Mouse (Mus musculus) lung, embryonic 15.5 days (tissue): ENCODE measurements at regions not wholly inside any gene's neighbourhood (a gene's known extent, or its start where the extent isn't known, plus 50 kb on each side); places are given as distances from the start of the nearest gene placed in this dataset.
A peak's percentile ranks its signal among the peaks of the same experiment; 100 is the strongest.

Source experiments
- ATAC-seq: fragments of 200-750 bp; cut with Nextera tagmentation; 2 replicates; pipeline ENCODE4 v1.8.0; 2017; ENCODE audit warnings: moderate number of reproducible peaks, borderline replicate concordance; ENCODE audit not compliant: low FRiP score, low TSS enrichment; ENCODE audit errors: extremely low read depth
- H3K27ac ChIP-seq: fragments of 300-500 bp; sonication (generic); 2 replicates; pipeline ENCODE4 v1.5.1; 2015; ENCODE audit warnings: moderate library complexity, mild to moderate bottlenecking, inconsistent platforms
- H3K27me3 ChIP-seq: fragments of 300-500 bp; sonication (generic); 2 replicates; pipeline ENCODE4 v1.6.1; 2015; ENCODE audit warnings: inconsistent platforms
- H3K36me3 ChIP-seq: fragments of 300-500 bp; sonication (generic); 2 replicates; pipeline ENCODE4 v1.6.1; 2015; ENCODE audit warnings: inconsistent platforms
- H3K4me1 ChIP-seq: fragments of 300-500 bp; sonication (generic); 2 replicates; pipeline ENCODE4 v1.6.1; 2015; ENCODE audit warnings: inconsistent platforms
- H3K4me2 ChIP-seq: fragments of 300-500 bp; sonication (generic); 2 replicates; pipeline ENCODE4 v1.6.1; 2015; ENCODE audit warnings: inconsistent platforms, mild to moderate bottlenecking, moderate library complexity
- H3K4me3 ChIP-seq: fragments of 300-500 bp; sonication (generic); 2 replicates; pipeline ENCODE4 v1.5.1; 2015; ENCODE audit warnings: mild to moderate bottlenecking, inconsistent platforms
- H3K9ac ChIP-seq: fragments of 300-500 bp; sonication (generic); 2 replicates; pipeline ENCODE4 v1.6.1; 2015; ENCODE audit warnings: inconsistent platforms
- H3K9me3 ChIP-seq: fragments of 300-500 bp; sonication (generic); 2 replicates; pipeline ENCODE4 v1.6.1; 2016; ENCODE audit warnings: inconsistent platforms
- WGBS: fragments of 180-500 bp; shearing (Covaris S2); methylation state at CpG from one replicate; pipeline ENCODE4 v1.1.7; 2015; 5-methylcytosine and 5-hydroxymethylcytosine counted together

GRCm38 (mm10) chr9:33800250-33800649 lies 685.4 kb upstream of the Kirrel3 start:
- Histone ChIP-seq H3K27ac (no peak overlapping the region), H3K36me3 (no peaks in the 10 kb centered on the region), H3K4me3 (no peak overlapping the region), H3K9ac (no peak overlapping the region), H3K4me1 (no peaks in the 10 kb centered on the region), H3K27me3 (no peaks in the 10 kb centered on the region), H3K9me3 (no peaks in the 10 kb centered on the region), H3K4me2 (no peak overlapping the region)
- 60% methylated on average over 6 of the region's 6 CpGs for WGBS
- no peak for ATAC-seq

- Histone ChIP-seq H3K9me3 (no peaks in the 10 kb centered on the region), H3K27me3 (no peaks in the 10 kb centered on the region), H3K4me3 (no peak overlapping the region), H3K4me2 (no peak overlapping the region), H3K27ac (no peak overlapping the region), H3K9ac (no peak overlapping the region), H3K4me1 (no peaks in the 10 kb centered on the region), H3K36me3 (no peaks in the 10 kb centered on the region)
- WGBS = 26% methylated on average over 1 of the region's 1 CpGs
- ATAC-seq = no peak
These were observed 684.9 kb upstream of the Kirrel3 start for GRCm38 (mm10) chr9:33800763-33801162.

GRCm38 (mm10) chr9:33814739-33815368 lies 670.8 kb upstream of the Kirrel3 start:
- Histone ChIP-seq H3K4me3 (no peak overlapping the region), H3K36me3 (no peaks in the 10 kb centered on the region), H3K27me3 (no peaks in the 10 kb centered on the region), H3K9me3 (no peaks in the 10 kb centered on the region), H3K27ac (no peak overlapping the region), H3K9ac (no peak overlapping the region), H3K4me2 (no peak overlapping the region), H3K4me1 (no peaks in the 10 kb centered on the region)
- 66% methylated on average over 5 of the region's 5 CpGs for WGBS
- no peak for ATAC-seq

- H3K9me3 ChIP-seq = no peaks in the 10 kb centered on the region
- 53% methylated on average over 9 of the region's 9 CpGs for WGBS
- H3K4me3 ChIP-seq = no peak overlapping the region
- no peak for ATAC-seq
- no peak overlapping the region for H3K27ac ChIP-seq
- no peak overlapping the region for H3K9ac ChIP-seq
- H3K4me2 ChIP-seq = no peak overlapping the region
- H3K4me1 ChIP-seq = no peaks in the 10 kb centered on the region
- H3K36me3 ChIP-seq = no peaks in the 10 kb centered on the region
- H3K27me3 ChIP-seq = no peaks in the 10 kb centered on the region
These were observed 662.9 kb upstream of the Kirrel3 start for GRCm38 (mm10) chr9:33822574-33823394.

- H3K4me1 ChIP-seq = no peaks in the 10 kb centered on the region
- no peaks in the 10 kb centered on the region for H3K27me3 ChIP-seq
- H3K36me3 ChIP-seq = no peaks in the 10 kb centered on the region
- H3K9ac ChIP-seq = no peak overlapping the region
- H3K9me3 ChIP-seq = no peaks in the 10 kb centered on the region
- no peak overlapping the region for H3K4me3 ChIP-seq
- H3K27ac ChIP-seq = no peak overlapping the region
- no peak for ATAC-seq
- 72% methylated on average over 4 of the region's 4 CpGs for whole genome bisulfite sequencing
- no peak overlapping the region for H3K4me2 ChIP-seq
These were observed 659.6 kb upstream of the Kirrel3 start for GRCm38 (mm10) chr9:33826116-33826515.

GRCm38 (mm10) chr9:33827409-33827808 lies 658.3 kb upstream of the Kirrel3 start:
- ATAC-seq = no peak
- H3K27me3 ChIP-seq = no peaks in the 10 kb centered on the region
- WGBS = 66% methylated on average over 2 of the region's 2 CpGs

GRCm38 (mm10) chr9:33837666-33838380 lies 647.9 kb upstream of the Kirrel3 start:
- H3K4me3 ChIP-seq = no peak overlapping the region
- H3K4me2 ChIP-seq = no peak overlapping the region
- no peaks in the 10 kb centered on the region for H3K27me3 ChIP-seq
- 59% methylated on average over 1 of the region's 1 CpGs for WGBS
- ATAC-seq = no peak
- no peaks in the 10 kb centered on the region for H3K36me3 ChIP-seq
- H3K27ac ChIP-seq = no peak overlapping the region
- no peak overlapping the region for H3K9ac ChIP-seq
- H3K9me3 ChIP-seq = no peaks in the 10 kb centered on the region
- no peaks in the 10 kb centered on the region for H3K4me1 ChIP-seq

More at GRCm38 (mm10) chr9:33827409-33827808, 658.3 kb upstream of the Kirrel3 start:
- Histone ChIP-seq H3K9ac (no peak overlapping the region), H3K9me3 (no peaks in the 10 kb centered on the region), H3K4me1 (no peaks in the 10 kb centered on the region), H3K36me3 (no peaks in the 10 kb centered on the region), H3K27ac (no peak overlapping the region), H3K4me2 (no peak overlapping the region), H3K4me3 (no peak overlapping the region)

GRCm38 (mm10) chr9:33849623-33850022 lies 636.1 kb upstream of the Kirrel3 start:
- H3K9ac ChIP-seq = no peak overlapping the region
- no peak for ATAC-seq
- 80% methylated on average over 5 of the region's 5 CpGs for WGBS
- no peaks in the 10 kb centered on the region for H3K36me3 ChIP-seq
- no peak overlapping the region for H3K4me2 ChIP-seq
- peaks cover 30% of the 10 kb centered on the region for H3K27me3 ChIP-seq
- no peaks in the 10 kb centered on the region for H3K4me1 ChIP-seq
- H3K9me3 ChIP-seq = no peaks in the 10 kb centered on the region
- no peak overlapping the region for H3K27ac ChIP-seq
- H3K4me3 ChIP-seq = no peak overlapping the region

- 66% methylated on average over 7 of the region's 7 CpGs for WGBS
These were observed 635.7 kb upstream of the Kirrel3 start for GRCm38 (mm10) chr9:33850024-33850423.

GRCm38 (mm10) chr9:33850993-33851392 lies 634.7 kb upstream of the Kirrel3 start:
- H3K9ac ChIP-seq = no peak overlapping the region
- no peak overlapping the region for H3K4me2 ChIP-seq
- no peaks in the 10 kb centered on the region for H3K4me1 ChIP-seq
- H3K4me3 ChIP-seq = no peak overlapping the region
- H3K27me3 ChIP-seq = peaks cover 38% of the 10 kb centered on the region
- H3K9me3 ChIP-seq = no peaks in the 10 kb centered on the region
- ATAC-seq = peak; percentile 52; the same call in 1 of the 2 replicates
- H3K27ac ChIP-seq = no peak overlapping the region
- H3K36me3 ChIP-seq = no peaks in the 10 kb centered on the region

More at GRCm38 (mm10) chr9:33850024-33850423, 635.7 kb upstream of the Kirrel3 start:
- Histone ChIP-seq H3K4me3 (no peak overlapping the region), H3K36me3 (no peaks in the 10 kb centered on the region), H3K9me3 (no peaks in the 10 kb centered on the region), H3K4me1 (no peaks in the 10 kb centered on the region), H3K27me3 (peaks cover 34% of the 10 kb centered on the region), H3K27ac (no peak overlapping the region), H3K4me2 (no peak overlapping the region), H3K9ac (no peak overlapping the region)
- ATAC-seq = no peak

- H3K36me3 ChIP-seq = no peaks in the 10 kb centered on the region
- WGBS = 24% methylated on average over 2 of the region's 2 CpGs
- H3K9me3 ChIP-seq = no peaks in the 10 kb centered on the region
- H3K27ac ChIP-seq = no peak overlapping the region
- H3K9ac ChIP-seq = no peak overlapping the region
- no peak for ATAC-seq
- H3K4me1 ChIP-seq = no peaks in the 10 kb centered on the region
- H3K4me3 ChIP-seq = no peak overlapping the region
- no peak overlapping the region for H3K4me2 ChIP-seq
- H3K27me3 ChIP-seq = peaks cover 45% of the 10 kb centered on the region
These were observed 629.5 kb upstream of the Kirrel3 start for GRCm38 (mm10) chr9:33856169-33856568.

- H3K9ac ChIP-seq = no peak overlapping the region
- no peaks in the 10 kb centered on the region for H3K4me1 ChIP-seq
- H3K27me3 ChIP-seq = peaks cover 32% of the 10 kb centered on the region
- 11% methylated on average over 5 of the region's 5 CpGs for WGBS
- H3K4me3 ChIP-seq = no peak overlapping the region
- H3K36me3 ChIP-seq = no peaks in the 10 kb centered on the region
- no peaks in the 10 kb centered on the region for H3K9me3 ChIP-seq
- peak; percentile 82; the same call in 1 of the 2 replicates for ATAC-seq
- no peak overlapping the region for H3K27ac ChIP-seq
- H3K4me2 ChIP-seq = no peak overlapping the region
These were observed 627.2 kb upstream of the Kirrel3 start for GRCm38 (mm10) chr9:33858511-33858910.
